Mouse (Mus musculus) heart, adult 18-20 months (tissue): ENCODE measurements around the gene Nav3. TPM values are rescaled to one million over a fixed set of nuclear protein-coding genes. Genes with fewer than 3 reads are reported as not detected.

Source experiments
- DNase-seq, 2 experiments: peaks; one replicate each; pipeline ENCODE4 v3.0.0; 2021 to 2022; ENCODE audit warnings: mixed read lengths in 1 of 2
- total RNA-seq, 2 experiments: library from RNA; stranded (reverse); gene quantifications; 2 replicates each; pipeline ENCODE4 v1.2.3; 2021

The Nav3 gene
- total RNA-seq, 2 experiments from 2014 or later, result 1.6 to 2.0 TPM

- no peak for DNase-seq
These were observed 623.2 kb downstream of the Nav3 start for GRCm38 (mm10) chr10:109832768-109833291.

GRCm38 (mm10) chr10:109806782-109807493 is 649.1 kb downstream of the Nav3 start:
- DNase-seq, result no peak

DNA sequence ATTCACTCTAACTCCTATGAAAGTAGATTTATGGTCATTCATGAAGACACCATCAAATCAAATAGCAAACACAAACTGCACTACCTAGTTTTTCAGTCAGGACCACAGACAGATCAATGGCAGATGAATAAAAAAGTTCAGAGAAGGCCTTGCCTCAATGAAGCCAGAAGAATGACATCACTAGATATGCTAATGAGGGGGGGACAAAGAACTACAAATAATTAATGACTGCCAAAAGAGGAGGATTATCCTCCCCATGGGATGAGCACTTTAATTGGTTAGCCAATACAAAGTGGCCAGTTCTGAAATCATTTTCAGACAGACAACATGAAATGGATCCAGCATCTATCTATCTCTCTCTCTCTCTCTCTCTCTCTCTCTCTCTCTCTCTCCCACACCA is 652.6 kb downstream of the Nav3 start:
- no peak for DNase-seq

DNA sequence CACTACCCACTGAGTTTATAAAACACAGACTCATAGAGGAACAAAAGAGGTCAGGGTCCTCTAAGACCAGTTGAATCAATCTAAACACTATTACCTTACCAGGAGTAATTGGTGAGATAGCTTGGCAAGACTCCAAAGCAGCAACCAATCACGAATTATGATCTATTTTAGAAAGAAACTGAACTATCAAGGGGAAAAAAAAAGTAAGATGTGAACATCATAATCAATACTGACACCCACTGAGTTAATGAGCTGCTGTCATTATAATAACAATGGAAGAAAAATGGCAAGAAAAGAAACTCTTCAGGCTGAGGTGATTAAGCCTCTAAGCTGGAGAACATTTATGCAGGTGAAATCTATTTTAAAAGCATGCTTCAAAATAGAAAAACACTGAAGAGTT is 653.8 kb downstream of the Nav3 start:
- DNase-seq, result no peak

- DNase-seq, result no peak
These were observed 656.8 kb downstream of the Nav3 start for GRCm38 (mm10) chr10:109799246-109799645.

- DNase-seq, result no peak
These were observed 659.0 kb downstream of the Nav3 start for GRCm38 (mm10) chr10:109796981-109797380.

DNA sequence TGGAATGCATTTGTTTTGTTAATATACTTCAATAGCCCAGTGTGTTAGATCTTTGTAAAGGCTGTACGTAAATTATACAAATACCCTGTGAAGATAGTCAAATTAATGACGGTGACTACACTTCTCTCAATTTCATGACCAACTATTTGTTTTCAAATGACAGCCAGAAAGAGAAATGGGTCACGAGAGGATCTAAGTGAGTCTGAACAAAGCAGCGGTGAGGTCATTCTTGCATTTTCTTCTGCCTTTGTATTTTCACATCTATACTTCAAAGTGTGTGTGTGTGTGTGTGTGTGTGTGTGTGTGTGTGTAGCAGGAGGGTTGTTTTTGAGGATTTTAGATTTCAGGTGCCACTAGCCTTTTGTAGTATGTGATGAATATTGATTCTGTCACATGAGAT is 662.5 kb downstream of the Nav3 start:
- DNase-seq, result no peak

DNA sequence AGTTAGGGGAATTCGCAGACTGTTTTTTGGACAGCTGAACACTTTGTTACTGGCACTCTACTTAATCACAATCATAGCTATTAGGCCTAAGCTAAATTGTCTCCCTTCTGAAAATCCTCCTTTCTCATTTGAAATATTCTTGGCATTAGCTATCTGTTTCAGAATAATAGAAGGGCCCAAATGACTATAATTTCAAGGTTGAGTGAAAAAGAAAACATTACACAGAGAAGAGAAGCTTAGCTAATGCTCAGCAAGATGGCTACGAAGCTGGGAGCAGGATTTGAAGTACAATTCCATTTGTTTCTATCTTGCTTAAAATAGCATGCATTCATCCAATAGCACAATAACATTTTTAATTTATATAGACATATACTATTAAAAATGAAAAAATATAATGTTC is 667.3 kb downstream of the Nav3 start:
- no peak for DNase-seq

GRCm38 (mm10) chr10:109779109-109779508 is 676.9 kb downstream of the Nav3 start:
- DNase-seq, result no peak

GRCm38 (mm10) chr10:109769092-109769491 is 686.9 kb downstream of the Nav3 start:
- no peak for DNase-seq

GRCm38 (mm10) chr10:109765650-109766049 is 690.4 kb downstream of the Nav3 start:
- peak; percentile 5 to 61 for DNase-seq

DNA sequence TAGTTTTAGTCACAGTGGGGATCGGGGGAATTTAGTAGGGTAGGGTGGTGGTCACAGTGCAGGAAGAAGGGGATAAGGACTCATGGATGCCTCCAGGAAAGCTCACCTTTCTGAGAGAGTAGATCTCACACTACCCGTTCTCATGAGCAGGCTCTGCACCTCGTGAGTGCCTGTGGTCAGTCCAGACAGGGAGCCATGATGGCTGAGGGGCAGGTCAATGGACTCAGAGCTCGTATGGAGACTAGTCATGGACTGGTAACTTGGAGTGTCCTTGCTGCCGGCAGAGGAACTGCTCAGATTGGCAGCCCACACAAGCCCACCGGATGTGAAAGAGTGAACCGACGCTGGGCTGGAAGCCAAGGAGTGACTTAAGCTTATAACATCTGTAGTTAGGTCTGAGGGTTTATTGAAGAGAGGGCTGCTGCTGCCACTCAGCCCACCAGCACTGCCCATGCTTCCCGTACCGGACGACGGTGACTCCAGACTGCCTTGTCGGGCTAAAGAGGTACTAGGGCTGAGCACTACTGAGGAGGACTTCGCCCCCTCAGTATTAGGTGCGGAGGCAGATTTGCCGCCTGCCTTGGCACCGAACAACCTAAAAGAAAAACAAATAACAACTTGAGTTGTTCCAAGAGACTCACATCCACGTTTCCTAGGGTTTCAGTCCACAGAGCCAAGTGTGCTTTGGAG is 691.4 kb downstream of the Nav3 start:
- DNase-seq, result no peak

- no peak for DNase-seq
These were observed 696.9 kb downstream of the Nav3 start for GRCm38 (mm10) chr10:109758921-109759600.

DNA sequence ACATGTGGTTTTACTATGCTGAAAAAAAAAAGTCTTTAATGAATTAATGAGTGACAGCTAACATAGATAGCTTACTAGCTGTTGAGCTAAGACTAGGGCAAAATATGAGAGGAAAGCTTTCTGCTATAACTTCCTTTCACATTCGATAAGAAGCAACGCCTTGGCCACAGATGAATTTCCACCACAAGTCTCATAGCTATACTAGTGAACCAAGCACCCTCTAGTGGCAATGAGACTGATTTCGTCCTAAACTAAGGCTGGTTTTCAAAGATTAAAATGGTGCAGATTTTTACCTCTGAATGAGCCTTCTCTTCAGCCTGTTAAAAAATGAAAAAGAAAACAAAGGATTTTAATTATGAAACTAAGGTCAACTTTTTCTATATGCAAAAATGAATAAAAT is 709.1 kb downstream of the Nav3 start:
- no peak for DNase-seq

DNA sequence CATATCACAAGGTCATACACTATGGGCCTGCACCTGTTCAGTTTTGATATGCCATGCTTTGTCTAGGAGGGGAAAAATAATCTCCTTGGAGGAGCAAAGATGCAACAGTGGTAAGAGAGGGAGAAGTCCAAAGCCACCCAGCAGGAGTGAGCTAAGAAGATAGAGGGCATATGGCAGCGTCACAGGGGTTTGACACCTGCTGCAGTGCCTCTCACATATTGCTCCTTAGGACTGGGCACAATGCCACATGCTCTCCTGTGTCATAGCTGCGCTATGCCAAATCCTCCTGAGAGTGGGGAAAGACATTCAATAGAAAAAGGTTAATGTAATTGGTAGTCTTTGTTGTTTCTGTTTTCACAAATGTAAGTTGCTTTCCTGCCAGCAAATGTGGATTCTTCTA is 714.3 kb downstream of the Nav3 start:
- no peak for DNase-seq

DNA sequence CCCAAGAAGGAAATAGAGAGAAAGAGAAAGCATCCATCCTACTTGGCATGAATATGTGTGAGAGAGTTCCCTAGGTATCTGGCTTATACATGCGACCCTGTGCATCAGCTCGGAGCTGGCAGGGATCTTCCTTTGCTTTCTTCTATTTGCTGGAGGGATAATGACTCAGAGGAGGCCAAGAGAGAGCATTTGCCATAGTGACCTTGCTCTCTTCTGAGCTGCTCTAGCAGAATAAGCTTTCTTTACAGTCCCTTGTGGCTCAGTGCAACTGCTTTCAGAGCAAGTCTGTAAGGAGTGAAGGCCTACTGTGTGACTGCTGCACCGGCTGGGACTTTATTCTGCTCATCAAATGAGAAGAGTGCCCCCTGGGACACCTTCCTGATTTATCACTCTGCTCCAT is 715.7 kb downstream of the Nav3 start:
- DNase-seq, result no peak

GRCm38 (mm10) chr10:109723646-109724045 is 732.4 kb downstream of the Nav3 start:
- no peak for DNase-seq

- no peak for DNase-seq
These were observed 737.2 kb downstream of the Nav3 start for GRCm38 (mm10) chr10:109718808-109719207.

DNA sequence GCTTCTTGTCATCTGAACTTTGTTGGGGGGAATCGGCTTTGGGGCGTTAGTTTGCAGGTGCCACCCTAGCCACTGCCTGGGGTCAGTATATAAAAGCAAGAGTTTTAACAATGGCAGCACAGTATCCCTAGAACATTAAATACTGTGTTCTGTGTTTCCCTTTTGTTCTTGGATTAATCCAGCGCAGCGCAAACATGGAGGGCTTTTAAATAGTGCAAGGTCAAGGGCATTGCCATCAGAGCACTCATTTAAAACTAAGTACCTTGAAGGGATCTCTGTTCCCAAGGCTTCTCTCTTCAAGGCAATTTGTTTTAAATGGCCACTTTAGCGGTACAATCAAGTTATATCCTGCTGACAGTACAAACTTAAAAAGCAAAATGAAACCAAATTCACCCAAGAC is 737.6 kb downstream of the Nav3 start:
- DNase-seq, result no peak

- DNase-seq, result no peak
These were observed 743.0 kb downstream of the Nav3 start for GRCm38 (mm10) chr10:109713001-109713400.

DNA sequence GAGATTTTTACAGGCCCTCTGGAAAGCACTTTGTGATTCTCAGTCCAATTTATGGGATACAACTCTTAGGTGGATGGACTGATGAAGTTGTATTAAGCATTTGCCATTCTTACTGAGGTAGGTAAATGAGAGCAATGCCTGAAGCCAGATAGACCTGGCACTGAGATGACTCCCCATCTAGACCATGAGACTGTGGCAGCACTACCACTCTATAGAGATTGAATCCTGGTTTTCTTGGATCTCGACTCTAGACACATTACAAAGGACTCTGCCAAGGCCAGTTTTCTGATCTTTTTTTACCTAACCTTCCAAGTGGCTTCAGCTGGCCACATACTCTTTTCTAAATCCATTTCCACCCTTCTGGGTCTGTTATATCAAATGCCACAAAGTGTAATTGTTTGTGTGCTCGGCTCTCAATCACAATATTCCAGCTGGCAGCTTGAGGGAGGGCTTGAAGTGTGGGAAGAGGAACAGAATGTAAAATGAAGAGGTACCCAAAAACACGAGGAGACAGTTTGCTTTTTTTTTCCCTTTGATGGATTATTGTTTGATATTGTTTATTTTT is 756.2 kb downstream of the Nav3 start:
- no peak for DNase-seq

GRCm38 (mm10) chr10:109690564-109690963 is 765.4 kb downstream of the Nav3 start:
- no peak for DNase-seq
